Mouse (Mus musculus): ENCODE measurements around the gene Kbtbd13. TPM values are rescaled to one million over a fixed set of nuclear protein-coding genes. Genes with fewer than 3 reads are reported as not detected.

Kbtbd13 gene
- 0.25 and 0.42 TPM in 2 replicates for polyA plus RNA-seq (2015; fragmentation: Nextera tagmentation; extraction: Ambion mirVana)

DNA sequence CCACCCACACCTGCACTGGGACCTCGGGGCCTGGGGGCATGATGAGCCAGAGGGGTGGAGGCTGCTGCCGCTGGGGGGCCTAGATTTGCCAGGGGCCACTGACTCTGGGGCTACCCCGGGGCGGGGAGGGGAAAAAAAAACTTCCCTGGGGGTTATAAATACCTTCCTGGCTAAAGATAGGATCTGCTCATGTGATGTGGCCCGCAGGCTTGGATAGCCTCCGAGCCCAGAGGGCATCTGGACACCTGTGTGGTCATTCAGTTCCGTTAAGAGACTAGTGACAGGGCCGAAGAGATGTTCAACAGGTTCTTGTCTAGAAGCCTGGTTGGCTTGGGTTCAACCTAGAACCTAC is at the start of gene Kbtbd13:
Gene Kbtbd13 (minus strand): TSS at position 40 of the 352 bp plus-strand sequence.
- H3K27ac ChIP-seq (ENCODE audit: low read length), result no peak within 1 kb of the TSS
- H3K36me3 ChIP-seq (ENCODE audit: control insufficient read depth, insufficient read depth), result no peaks in the 10 kb centered on the region
- no peak within 1 kb of the TSS for H3K9ac ChIP-seq (ENCODE audit: low read depth, low read length)
- no peaks in the 10 kb centered on the region for H3K9me3 ChIP-seq (replicated peaks; ENCODE audit: control insufficient read depth, low read length)
- WGBS (ENCODE audit: insufficient replicate concordance), result 28% methylated on average over 8 of the region's 8 CpGs
- ATAC-seq (ENCODE audit: low read depth), result no peak
- peak within 1 kb of the TSS; percentile 45 for H3K4me3 ChIP-seq (ENCODE audit: low read depth, low read length)
- H3K27me3 ChIP-seq (ENCODE audit: control insufficient read depth, insufficient read depth, low read depth, low read length), result peaks cover 32% of the 10 kb centered on the region
- peak within 1 kb of the TSS; percentile 60 for H3K4me2 ChIP-seq (ENCODE audit: low read depth, low read length)
- peaks cover 4% of the 10 kb centered on the region; the same call in 1 of the 2 replicates for H3K4me1 ChIP-seq (ENCODE audit: control insufficient read depth, low read depth, low read length)

GRCm38 (mm10) chr9:65435671-65436301 is 44.3 kb upstream of the Kbtbd13 start, which contains the start of gene Mtfmt:
Gene Mtfmt (plus strand): TSS chr9:65435782.
- peak; percentile 92 for ATAC-seq (ENCODE audit: low read depth)
- Histone ChIP-seq H3K27me3 (ENCODE audit: control insufficient read depth, insufficient read depth, low read depth, low read length) (no peaks in the 10 kb centered on the region; the same call in 1 of the 2 replicates), H3K9me3 (replicated peaks; ENCODE audit: control insufficient read depth, low read length) (no peaks in the 10 kb centered on the region), H3K4me2 (ENCODE audit: low read depth, low read length) (peak within 1 kb of the TSS; percentile 81), H3K36me3 (ENCODE audit: control insufficient read depth, insufficient read depth) (peaks cover under 1% of the 10 kb centered on the region; the same call in 1 of the 2 replicates), H3K4me1 (ENCODE audit: control insufficient read depth, low read depth, low read length) (peaks cover 4% of the 10 kb centered on the region), H3K27ac (ENCODE audit: low read length) (peak within 1 kb of the TSS; percentile 37), H3K9ac (ENCODE audit: low read depth, low read length) (peak within 1 kb of the TSS; percentile 84), H3K4me3 (ENCODE audit: low read depth, low read length) (peak within 1 kb of the TSS; percentile 99)
- under 1% methylated on average over 53 of the region's 54 CpGs for WGBS (ENCODE audit: insufficient replicate concordance)

DNA sequence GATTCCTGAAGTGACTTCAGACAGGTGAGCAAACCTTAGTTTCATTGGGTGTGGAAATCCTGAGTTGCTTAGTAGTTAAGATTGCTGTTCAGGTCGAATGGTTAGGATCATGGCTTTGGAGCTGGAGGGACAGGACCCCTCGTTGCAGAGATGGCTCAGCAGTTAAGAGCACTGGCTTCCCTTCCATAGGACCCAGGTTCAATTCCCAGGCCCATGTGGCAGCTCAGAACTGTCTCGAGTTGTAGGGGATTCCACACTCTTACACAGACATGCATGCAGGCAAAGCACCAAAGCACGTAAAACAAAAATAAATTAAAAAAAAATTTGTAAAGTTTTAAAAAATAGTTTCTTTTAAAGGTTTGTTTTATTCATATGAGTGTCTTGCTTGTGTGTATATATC is 43.8 kb upstream of the Kbtbd13 start:
- Histone ChIP-seq H3K4me2 (ENCODE audit: low read depth, low read length) (no peak overlapping the region; the same call in 1 of the 2 replicates), H3K27ac (ENCODE audit: low read length) (no peak overlapping the region), H3K4me3 (ENCODE audit: low read depth, low read length) (no peak overlapping the region), H3K9me3 (replicated peaks; ENCODE audit: control insufficient read depth, low read length) (no peaks in the 10 kb centered on the region), H3K27me3 (ENCODE audit: control insufficient read depth, insufficient read depth, low read depth, low read length) (no peaks in the 10 kb centered on the region; the same call in 1 of the 2 replicates), H3K9ac (ENCODE audit: low read depth, low read length) (no peak overlapping the region), H3K36me3 (ENCODE audit: control insufficient read depth, insufficient read depth) (no peaks in the 10 kb centered on the region; the same call in 1 of the 2 replicates), H3K4me1 (ENCODE audit: control insufficient read depth, low read depth, low read length) (peaks cover 4% of the 10 kb centered on the region)
- 61% methylated on average over 4 of the region's 4 CpGs for WGBS (ENCODE audit: insufficient replicate concordance)
- ATAC-seq (ENCODE audit: low read depth), result no peak

GRCm38 (mm10) chr9:65434140-65434539 is 42.7 kb upstream of the Kbtbd13 start:
- WGBS (ENCODE audit: insufficient replicate concordance), result 44% methylated on average over 5 of the region's 5 CpGs
- H3K9ac ChIP-seq (ENCODE audit: low read depth, low read length), result no peak overlapping the region
- no peaks in the 10 kb centered on the region for H3K36me3 ChIP-seq (ENCODE audit: control insufficient read depth, insufficient read depth)
- no peaks in the 10 kb centered on the region; the same call in 1 of the 2 replicates for H3K27me3 ChIP-seq (ENCODE audit: control insufficient read depth, insufficient read depth, low read depth, low read length)
- no peak overlapping the region for H3K27ac ChIP-seq (ENCODE audit: low read length)
- no peak overlapping the region for H3K4me2 ChIP-seq (ENCODE audit: low read depth, low read length)
- H3K4me3 ChIP-seq (ENCODE audit: low read depth, low read length), result no peak overlapping the region
- no peak for ATAC-seq (ENCODE audit: low read depth)
- peaks cover 4% of the 10 kb centered on the region for H3K4me1 ChIP-seq (ENCODE audit: control insufficient read depth, low read depth, low read length)
- H3K9me3 ChIP-seq (replicated peaks; ENCODE audit: control insufficient read depth, low read length), result no peaks in the 10 kb centered on the region

DNA sequence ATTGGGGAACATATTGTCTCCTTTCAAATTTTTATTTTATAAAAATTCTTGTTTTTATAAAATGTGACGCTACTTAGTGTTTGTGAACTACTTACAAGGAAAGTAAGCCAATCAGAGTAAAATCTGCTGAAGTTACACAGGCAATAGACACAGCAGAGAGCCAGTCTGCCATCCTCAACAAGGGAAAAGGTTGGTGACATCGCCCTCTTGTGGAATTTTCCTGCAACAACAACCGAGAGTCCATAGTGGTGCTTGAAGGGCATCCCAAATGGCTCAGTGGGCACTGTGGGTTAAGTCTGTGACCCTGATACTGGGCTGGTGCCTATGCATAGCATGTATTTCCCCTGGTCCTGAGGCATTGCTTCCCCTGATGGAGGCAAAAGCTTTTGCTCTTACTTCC is 40.8 kb upstream of the Kbtbd13 start:
- ATAC-seq (ENCODE audit: low read depth), result no peak
- Histone ChIP-seq H3K4me3 (ENCODE audit: low read depth, low read length) (no peak overlapping the region), H3K9me3 (replicated peaks; ENCODE audit: control insufficient read depth, low read length) (no peaks in the 10 kb centered on the region), H3K9ac (ENCODE audit: low read depth, low read length) (no peak overlapping the region), H3K27me3 (ENCODE audit: control insufficient read depth, insufficient read depth, low read depth, low read length) (no peaks in the 10 kb centered on the region; the same call in 1 of the 2 replicates), H3K4me1 (ENCODE audit: control insufficient read depth, low read depth, low read length) (peaks cover 4% of the 10 kb centered on the region), H3K36me3 (ENCODE audit: control insufficient read depth, insufficient read depth) (no peaks in the 10 kb centered on the region), H3K4me2 (ENCODE audit: low read depth, low read length) (no peak overlapping the region), H3K27ac (ENCODE audit: low read length) (no peak overlapping the region)
- WGBS (ENCODE audit: insufficient replicate concordance), result 0% methylated on average over 3 of the region's 3 CpGs

GRCm38 (mm10) chr9:65430921-65431320 is 39.5 kb upstream of the Kbtbd13 start:
- Histone ChIP-seq H3K27me3 (ENCODE audit: control insufficient read depth, insufficient read depth, low read depth, low read length) (no peaks in the 10 kb centered on the region; the same call in 1 of the 2 replicates), H3K4me3 (ENCODE audit: low read depth, low read length) (no peak overlapping the region), H3K27ac (ENCODE audit: low read length) (no peak overlapping the region), H3K4me1 (ENCODE audit: control insufficient read depth, low read depth, low read length) (no peaks in the 10 kb centered on the region; the same call in 1 of the 2 replicates), H3K36me3 (ENCODE audit: control insufficient read depth, insufficient read depth) (no peaks in the 10 kb centered on the region), H3K9ac (ENCODE audit: low read depth, low read length) (no peak overlapping the region), H3K4me2 (ENCODE audit: low read depth, low read length) (no peak overlapping the region), H3K9me3 (replicated peaks; ENCODE audit: control insufficient read depth, low read length) (no peaks in the 10 kb centered on the region)
- 77% methylated on average over 5 of the region's 5 CpGs for whole genome bisulfite sequencing (ENCODE audit: insufficient replicate concordance)
- ATAC-seq (ENCODE audit: low read depth), result no peak

DNA sequence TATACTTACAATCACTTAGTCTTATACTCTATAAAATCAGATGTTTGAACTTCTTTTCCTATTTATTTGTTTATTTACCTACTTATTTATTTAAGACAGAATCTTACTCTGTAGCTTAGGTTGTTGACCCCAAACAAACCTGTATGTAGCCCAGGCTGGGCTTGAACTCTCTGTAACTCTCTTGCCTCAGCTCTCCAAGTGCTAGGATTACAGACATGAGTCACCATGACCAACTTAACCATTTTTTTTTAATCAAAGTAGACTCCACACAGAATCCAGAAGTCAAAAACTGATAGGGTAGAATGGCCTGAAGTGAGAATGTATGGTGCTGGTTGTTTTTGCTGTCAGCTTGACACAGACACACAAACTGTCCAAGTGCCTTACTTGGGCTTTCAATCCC is 38.9 kb upstream of the Kbtbd13 start:
- no peak overlapping the region for H3K4me3 ChIP-seq (ENCODE audit: low read depth, low read length)
- no peaks in the 10 kb centered on the region; the same call in 1 of the 2 replicates for H3K27me3 ChIP-seq (ENCODE audit: control insufficient read depth, insufficient read depth, low read depth, low read length)
- no peak overlapping the region for H3K27ac ChIP-seq (ENCODE audit: low read length)
- no peaks in the 10 kb centered on the region; the same call in 1 of the 2 replicates for H3K4me1 ChIP-seq (ENCODE audit: control insufficient read depth, low read depth, low read length)
- ATAC-seq (ENCODE audit: low read depth), result no peak
- no peaks in the 10 kb centered on the region for H3K36me3 ChIP-seq (ENCODE audit: control insufficient read depth, insufficient read depth)
- H3K9me3 ChIP-seq (replicated peaks; ENCODE audit: control insufficient read depth, low read length), result no peaks in the 10 kb centered on the region
- H3K9ac ChIP-seq (ENCODE audit: low read depth, low read length), result no peak overlapping the region
- no peak overlapping the region for H3K4me2 ChIP-seq (ENCODE audit: low read depth, low read length)

DNA sequence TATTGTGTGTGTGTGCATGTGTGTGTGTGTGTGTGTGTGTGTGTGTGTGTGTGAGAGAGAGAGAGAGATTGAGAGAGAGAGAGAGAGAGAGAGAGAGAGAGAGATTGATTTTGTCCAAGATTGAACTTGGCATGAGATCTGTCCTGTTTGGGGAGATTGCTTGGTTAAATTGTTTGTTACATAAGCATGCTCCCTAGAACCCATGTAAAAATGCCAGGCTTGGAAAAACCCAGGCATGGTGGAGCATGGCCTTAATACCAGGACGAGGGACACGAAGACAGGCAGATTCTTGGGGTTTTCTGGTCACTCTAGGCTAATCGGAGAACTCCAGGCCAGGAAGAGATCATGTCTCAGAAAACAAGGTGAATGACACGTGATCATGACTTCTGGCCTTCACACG is 36.6 kb upstream of the Kbtbd13 start:
- Histone ChIP-seq H3K36me3 (ENCODE audit: control insufficient read depth, insufficient read depth) (no peaks in the 10 kb centered on the region), H3K4me1 (ENCODE audit: control insufficient read depth, low read depth, low read length) (no peaks in the 10 kb centered on the region), H3K9me3 (replicated peaks; ENCODE audit: control insufficient read depth, low read length) (no peaks in the 10 kb centered on the region), H3K9ac (ENCODE audit: low read depth, low read length) (no peak overlapping the region), H3K4me3 (ENCODE audit: low read depth, low read length) (no peak overlapping the region), H3K27me3 (ENCODE audit: control insufficient read depth, insufficient read depth, low read depth, low read length) (no peaks in the 10 kb centered on the region; the same call in 1 of the 2 replicates), H3K4me2 (ENCODE audit: low read depth, low read length) (no peak overlapping the region), H3K27ac (ENCODE audit: low read length) (no peak overlapping the region)
- no peak for ATAC-seq (ENCODE audit: low read depth)
- WGBS (ENCODE audit: insufficient replicate concordance), result 67% methylated on average over 5 of the region's 5 CpGs

- Histone ChIP-seq H3K9ac (ENCODE audit: low read depth, low read length) (no peak overlapping the region), H3K27ac (ENCODE audit: low read length) (no peak overlapping the region), H3K9me3 (replicated peaks; ENCODE audit: control insufficient read depth, low read length) (no peaks in the 10 kb centered on the region), H3K4me1 (ENCODE audit: control insufficient read depth, low read depth, low read length) (no peaks in the 10 kb centered on the region), H3K4me2 (ENCODE audit: low read depth, low read length) (no peak overlapping the region), H3K36me3 (ENCODE audit: control insufficient read depth, insufficient read depth) (no peaks in the 10 kb centered on the region), H3K4me3 (ENCODE audit: low read depth, low read length) (no peak overlapping the region), H3K27me3 (ENCODE audit: control insufficient read depth, insufficient read depth, low read depth, low read length) (no peaks in the 10 kb centered on the region)
- no peak for ATAC-seq (ENCODE audit: low read depth)
- WGBS (ENCODE audit: insufficient replicate concordance), result 49% methylated on average over 2 of the region's 2 CpGs
These were observed 36.1 kb upstream of the Kbtbd13 start for GRCm38 (mm10) chr9:65427511-65427910.

All from liver, embryonic 16.5 days (tissue).